Mouse (Mus musculus): ENCODE data around the gene Mapkapk3.

The Mapkapk3 gene

DNA sequence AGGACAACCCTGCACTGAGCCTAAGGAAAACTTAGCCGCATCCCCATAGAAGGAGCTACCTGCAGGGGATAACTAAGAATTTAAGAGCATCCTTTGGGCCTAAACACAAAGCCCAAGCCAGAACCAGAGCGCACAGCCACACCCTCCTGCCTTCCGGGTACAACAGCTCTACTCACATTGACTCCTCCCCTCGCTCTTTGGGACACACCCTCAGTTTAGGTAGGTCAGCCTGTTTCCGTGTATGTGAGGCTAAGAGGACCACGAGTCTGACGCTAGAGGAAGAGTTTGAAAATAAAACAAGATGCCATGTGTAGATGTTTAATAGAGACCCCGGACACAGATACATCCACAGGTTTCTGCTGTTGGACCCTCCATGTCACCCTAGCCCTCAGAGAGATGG is 966 bp downstream of the Mapkapk3 start:
- no peak for DNase-seq (ENCODE audit: low spot score)

DNA sequence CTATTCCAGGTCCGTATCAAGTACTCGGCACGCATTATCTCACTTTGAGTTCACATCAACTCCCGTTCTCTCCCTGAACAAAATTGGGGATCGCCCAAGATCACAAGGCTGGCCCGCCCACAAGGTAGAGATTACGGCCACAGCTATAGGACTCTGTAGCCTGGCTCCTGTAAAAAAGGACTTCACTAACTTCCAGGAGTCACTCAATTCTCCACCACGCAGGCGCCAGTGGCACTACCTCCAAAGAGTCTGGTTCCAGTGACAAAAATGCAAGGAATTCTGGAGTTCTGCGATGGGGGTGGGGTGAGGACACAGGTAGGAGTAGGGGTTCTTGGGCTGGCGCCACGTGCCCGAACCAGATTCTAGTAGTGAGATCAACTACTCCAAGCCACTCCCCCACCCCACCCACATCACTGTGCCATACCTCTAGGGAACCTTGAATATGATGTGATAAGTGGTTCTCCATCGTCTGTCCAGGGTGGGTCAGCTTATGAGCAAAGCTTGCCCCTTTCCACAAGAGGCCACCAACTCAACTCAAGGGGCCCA is 1.5 kb downstream of the Mapkapk3 start:
- DNase-seq (ENCODE audit: low spot score) = no peak

DNA sequence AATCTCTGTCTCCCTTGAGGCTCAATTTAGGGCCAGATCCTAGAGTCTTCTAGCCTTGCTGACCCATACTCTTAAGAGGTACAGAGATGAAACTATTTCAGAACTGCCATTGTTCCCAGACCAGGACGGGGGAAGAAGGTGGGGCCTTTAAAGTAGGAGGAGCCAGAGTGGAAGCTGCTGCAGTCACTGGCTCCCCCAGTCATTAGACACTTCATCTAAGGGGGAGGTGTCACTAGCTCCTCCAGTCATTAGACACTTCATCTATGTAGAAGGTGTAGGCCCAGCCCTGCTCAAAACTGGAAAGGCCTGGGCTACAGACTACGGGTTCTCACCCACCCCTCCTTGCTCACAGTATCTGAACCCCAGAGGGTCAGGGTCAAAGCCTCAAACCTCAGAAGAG is 2.4 kb downstream of the Mapkapk3 start:
- no peak for DNase-seq (ENCODE audit: low spot score)

DNA sequence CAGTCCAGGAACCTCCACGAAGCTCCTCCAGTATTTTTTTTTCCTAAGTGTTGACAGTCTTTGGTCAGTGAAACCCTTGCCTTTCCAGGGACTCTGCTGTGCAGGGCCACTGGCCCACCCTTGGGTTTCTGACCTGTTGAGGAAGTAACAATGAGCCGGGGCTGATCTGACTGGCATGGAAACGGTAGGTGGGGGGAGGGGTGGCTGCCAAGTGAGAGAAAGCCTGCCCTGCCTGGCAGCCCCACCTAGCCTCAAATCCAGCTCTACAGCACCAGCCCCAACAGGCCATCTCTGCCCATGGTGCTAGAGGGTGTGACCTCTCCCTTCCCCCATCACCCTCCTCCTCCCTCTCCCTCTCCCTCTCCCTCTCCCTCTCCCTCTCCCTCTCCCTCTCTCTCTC is 4.7 kb downstream of the Mapkapk3 start:
- DNase-seq (ENCODE audit: low spot score) = no peak

DNA sequence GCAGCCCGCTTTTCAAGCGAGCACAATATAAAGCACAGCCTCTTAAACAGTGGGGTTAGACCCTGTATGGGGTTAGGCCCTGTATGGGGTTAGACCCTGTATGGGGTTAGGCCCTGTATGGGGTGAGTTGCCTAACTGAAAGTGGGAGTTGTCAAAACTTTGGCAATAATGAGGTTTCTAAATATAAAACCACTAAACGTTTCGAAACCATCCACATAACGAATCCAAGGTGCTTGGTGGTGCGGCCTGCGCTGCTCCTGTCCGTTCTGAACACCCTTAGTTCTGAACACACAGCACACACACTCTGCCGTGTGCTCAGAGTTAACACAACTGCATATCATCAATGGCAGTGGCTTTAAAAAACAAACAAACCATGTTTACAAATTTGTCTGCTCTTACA is 6.7 kb downstream of the Mapkapk3 start:
- no peak for DNase-seq (ENCODE audit: low spot score)

DNA sequence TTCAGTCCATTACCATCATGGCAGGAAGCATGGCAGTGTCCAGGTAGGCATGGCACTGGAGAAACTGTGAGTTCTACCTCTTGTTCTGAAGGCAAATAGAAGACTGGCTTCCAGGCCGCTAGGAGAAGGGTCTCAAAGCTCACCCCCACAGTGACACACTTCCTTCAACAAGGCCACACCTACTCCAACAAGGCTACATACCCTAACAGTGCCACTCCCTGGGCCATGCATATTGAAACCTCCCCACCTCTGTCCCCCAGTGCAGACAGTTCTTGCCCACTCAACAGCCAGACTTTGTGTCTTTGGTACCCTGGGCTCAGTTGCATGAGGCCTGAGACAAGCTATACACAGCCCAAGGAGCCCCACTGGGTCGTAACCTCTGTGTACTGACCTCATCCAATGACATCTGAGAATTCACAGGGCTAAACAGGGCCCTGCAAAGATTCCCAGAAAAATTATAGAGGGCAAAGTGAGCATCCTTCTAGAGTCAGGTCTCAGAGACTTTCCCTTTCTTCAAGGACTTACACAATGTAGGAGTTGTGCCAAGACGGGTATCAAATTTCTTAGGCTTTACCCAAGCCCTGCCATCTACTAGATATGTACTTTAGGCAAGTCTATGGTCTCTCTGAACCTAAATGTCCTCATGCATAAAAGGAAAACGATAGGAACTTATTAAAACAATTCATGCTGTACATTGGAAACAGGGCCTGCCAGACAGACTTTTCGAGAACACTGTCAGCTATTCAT is 8.3 kb downstream of the Mapkapk3 start:
- DNase-seq (ENCODE audit: low spot score) = no peak

DNA sequence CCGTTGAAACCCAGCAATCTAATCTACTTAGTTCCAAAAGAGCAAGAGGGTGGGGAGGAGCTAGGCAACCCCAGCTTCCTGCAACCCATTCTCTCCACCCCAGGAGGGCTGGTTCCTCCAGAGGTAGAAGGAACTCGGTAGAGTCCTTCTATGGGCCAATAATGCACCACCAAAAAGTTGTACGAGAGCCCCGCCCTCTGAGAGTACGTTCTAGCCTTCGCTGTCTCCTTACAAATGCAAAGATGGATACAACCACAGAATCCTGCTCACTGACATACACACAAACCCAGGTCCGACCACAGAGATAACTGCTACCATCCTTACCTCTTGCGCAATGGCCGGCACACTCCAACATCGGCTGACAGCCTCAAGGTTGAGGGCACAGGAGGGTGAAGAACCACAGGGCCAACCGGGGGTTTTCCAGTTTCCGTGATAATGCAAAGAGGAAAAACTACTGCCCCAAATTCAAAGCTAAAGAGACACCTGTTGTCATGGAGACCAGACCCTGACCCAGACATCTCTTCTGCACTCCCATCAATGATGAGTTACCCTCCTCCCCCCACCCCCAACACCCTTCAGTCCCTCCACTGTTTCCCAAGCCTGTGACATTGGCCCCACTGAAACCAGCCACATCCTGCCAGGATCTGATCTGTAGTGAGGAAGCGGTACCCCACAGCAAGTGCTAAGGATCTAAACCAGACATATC is 9.2 kb downstream of the Mapkapk3 start:
- DNase-seq (ENCODE audit: low spot score) = no peak

DNA sequence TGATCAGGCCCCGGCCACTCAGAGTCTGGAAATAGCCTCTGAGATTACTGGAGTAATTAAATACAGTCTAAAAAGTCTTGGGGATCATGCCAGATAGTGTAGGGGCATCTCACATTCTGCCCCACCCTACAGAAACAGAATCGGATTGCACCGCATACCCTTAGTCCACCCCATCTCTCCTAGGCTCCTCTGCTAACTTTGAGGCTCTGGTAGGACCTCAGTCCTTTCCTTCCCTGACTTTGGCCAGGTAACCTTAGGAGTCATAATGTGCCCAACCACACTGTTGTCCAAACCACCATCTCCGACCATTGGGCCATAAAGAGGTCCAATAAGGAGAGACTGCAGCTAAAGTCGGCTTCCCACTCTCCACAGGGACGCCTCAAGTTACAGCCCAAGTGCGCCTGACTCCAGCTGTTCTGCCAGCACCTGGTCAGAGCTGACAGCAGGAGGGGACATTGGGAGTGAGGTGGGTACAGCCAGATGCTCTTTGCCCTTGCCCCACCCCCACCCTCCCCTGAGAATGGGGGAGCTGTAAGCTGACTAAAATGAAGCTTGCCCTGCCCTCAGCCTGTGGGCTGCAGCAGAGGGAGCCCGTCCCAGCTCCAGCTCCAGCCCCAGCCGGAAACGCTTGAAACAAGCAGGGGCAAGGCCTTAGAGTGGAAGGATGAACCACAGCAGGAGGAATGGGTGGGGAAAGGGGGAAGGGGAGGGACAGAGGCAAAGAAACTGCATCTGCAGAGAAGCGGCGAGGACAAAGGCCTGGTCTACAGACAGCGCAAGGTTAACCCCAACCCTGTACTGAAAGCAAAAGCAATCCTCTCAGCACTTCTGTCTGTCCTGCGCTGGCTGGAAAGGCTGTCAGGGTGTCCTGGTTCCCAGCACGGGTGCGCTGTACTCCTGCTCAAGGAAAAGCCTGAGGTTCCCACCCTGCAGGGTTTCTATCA is 10.0 kb downstream of the Mapkapk3 start:
- DNase-seq (ENCODE audit: low spot score) = no peak

DNA sequence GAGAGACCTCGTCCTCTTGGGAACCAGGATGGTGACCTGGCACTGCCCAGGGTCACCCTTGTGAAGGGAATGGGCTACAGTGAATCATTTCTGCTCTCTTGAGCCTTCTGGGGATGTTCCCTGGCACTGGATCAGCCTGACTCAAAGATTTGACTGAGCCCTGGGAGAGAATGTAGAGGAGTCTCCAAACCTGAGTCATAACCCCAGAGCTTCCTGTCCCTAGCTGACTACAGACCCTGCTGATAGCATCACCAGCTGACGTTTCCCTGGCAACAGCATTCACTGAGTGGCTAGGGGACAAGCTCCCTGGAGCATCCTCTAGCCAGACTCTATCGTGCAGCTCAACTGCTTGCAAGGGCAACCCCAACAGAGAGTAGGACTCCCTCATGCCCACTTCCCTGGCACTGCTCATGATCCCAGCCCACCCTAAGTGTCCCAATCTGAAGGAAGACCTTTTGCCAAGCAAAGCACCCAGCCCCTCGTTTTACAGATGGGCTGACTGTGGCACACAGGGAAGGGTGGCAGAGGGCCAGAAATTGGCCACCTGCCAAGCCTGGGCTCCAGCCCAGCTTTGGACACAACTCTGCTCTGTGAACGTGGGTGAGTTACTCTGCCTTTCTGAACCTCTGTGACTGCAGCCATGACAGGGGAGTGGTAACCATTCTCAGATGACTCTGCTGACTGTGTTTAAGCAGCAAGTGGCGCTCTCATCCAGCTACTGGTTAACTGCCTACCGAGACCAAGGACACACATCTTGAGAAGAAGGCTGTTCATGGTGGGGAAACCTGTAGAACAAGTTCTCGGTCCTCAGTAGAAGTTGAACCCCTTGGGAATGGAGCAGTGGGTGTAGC is 10.9 kb downstream of the Mapkapk3 start:
- no peak for DNase-seq (ENCODE audit: low spot score)

DNA sequence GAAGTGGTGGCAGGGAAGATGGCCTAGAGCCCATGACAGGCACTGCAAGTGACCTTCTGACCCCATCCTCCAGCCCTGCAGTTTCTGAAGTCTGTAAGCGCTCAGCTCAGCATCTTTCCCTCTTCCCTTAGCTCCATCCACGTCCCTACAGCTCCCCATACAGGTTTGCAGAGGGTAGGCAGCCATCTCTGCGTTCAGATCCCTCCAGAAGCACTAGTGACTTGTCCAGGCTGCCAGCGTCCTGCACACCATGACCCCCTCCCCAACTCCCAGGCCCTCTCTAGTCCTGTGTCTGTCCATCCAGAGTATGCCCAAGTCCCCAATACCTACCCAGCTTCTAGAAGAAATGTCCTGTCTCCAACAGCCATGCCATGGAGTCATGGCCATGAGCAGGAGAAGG is 11.6 kb downstream of the Mapkapk3 start:
- no peak for DNase-seq (ENCODE audit: low spot score)

DNA sequence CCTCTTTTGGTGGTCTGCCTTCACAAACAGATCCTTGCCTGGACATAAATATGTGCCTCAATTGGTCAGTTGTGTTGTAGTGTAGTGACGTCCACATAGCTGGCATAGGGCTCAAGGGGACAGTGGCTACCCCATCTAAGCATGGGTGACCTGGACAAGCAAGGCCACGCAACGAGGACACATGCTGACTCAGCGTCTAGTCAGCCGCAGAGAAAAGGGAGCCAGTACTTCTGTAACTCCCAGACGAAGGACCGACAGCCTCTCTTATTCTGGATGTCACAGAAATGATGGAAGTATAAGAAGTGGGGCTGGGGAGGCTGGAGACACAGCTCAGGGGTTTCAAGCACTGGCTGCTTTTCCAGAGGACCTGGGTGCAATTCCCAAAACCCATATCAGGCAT is 12.1 kb downstream of the Mapkapk3 start:
- DNase-seq (ENCODE audit: low spot score) = no peak

DNA sequence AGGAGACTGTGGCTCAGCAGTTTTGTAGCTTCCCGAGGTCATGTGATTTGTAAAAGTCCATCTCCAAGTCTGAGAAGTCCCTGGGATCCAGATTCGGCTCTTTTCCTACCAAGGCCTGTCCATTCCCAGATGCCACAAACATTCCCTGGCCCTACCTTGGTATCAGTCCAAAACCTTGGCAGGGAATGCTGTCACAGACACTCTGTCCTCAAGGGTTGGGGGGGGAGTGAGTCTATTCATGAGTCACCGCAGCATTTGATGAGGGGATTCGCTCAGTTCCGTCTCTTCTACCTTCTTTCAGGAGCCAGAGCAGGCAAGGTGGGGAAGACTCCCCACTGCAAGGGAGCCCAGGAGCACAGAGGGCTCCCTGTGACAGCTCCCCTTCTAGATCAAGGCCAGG is 14.0 kb downstream of the Mapkapk3 start:
- no peak for DNase-seq (ENCODE audit: low spot score)

DNA sequence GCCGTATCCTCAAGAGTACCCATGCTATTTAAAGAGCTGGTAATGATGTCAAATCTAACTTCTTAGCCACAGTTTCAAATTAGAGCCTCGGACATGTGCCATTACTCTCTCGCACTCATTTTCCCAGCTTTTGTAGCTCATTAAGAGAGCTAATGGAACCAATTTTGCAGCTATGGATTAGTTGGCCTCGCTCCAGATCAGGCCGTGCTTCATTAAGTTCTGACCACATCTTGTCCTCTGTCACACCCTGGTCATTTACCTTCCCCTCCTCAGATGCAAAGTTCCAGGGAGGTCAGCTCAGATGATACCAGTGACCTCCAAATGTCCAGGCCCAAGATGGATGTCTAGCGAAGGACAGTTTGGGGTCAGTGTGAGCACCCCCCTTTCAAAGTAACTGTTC is 14.9 kb downstream of the Mapkapk3 start:
- DNase-seq (ENCODE audit: low spot score) = no peak

DNA sequence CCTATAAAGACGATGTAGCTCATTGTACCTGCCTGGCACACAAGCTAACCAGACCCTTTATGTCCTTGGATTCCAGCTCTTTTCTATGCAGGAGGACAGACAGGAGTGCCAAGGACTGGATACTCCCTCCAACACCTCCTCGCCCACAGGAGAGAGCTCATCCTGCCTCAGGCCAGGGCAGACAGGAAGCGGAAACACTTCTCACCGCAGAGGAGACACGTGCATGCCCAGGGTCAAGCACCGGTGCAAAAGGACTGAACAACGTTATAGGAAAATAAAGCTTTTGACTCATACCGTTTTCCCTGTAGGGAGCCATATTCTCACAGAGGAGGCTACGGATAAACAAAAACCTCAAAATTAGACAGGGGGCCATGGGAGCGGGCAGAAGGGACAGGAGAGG is 16.5 kb downstream of the Mapkapk3 start:
- DNase-seq (ENCODE audit: low spot score) = no peak

DNA sequence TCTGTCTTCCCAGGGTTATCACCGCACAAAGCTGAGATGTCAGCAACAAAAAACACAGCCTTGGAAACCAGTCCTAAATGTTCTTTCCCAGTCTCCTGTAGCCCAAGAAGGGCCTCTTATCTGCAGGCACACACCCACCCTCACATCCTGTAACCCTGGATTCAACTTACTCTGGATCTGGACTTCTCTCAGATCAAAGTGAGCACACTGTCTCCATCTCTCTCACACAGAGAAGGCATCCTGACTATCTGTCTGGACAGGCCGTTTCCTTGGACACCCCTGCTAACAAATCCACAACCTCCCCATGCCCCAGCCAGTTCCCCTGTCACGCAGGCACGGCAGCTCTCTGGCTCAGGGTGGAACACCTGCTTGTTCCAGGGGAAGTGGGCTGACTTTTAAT is 17.4 kb downstream of the Mapkapk3 start:
- no peak for DNase-seq (ENCODE audit: low spot score)

DNA sequence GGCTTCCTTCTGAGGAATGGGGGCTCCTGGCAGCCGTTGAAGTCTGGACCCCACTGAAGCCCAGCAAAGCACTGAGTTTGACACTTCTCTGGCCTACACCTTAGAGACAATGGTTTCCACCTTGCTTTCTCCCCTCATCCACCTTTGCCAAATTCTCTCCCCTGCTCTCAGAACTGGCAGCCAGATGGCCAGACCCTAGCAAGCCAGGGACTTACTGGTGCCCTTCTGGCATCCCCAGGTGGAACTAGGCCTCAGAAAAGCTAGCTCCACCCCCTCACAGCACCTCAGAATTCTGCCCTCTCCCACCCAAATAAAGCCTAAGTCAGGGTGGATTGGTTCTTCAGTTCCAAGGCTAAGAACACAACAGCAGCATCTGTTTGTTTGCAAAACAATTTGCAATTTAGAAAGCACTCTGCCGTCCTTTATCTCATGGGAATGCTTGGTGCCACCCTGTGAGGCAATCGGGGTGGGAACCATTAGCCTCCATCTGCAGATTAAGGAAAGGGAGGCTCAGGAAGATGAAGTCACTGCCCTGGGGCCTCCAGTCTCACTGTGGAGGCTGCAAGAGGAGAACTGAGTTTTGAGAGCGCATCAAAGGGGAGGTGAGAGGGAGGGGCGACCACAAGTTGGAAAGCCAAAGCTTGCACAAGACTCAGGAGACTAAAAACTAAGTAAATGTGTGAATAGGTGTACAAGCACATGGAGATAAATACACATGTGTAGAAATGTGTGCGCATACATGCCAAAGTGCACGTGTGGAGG is 18.3 kb downstream of the Mapkapk3 start:
- DNase-seq (ENCODE audit: low spot score) = no peak

DNA sequence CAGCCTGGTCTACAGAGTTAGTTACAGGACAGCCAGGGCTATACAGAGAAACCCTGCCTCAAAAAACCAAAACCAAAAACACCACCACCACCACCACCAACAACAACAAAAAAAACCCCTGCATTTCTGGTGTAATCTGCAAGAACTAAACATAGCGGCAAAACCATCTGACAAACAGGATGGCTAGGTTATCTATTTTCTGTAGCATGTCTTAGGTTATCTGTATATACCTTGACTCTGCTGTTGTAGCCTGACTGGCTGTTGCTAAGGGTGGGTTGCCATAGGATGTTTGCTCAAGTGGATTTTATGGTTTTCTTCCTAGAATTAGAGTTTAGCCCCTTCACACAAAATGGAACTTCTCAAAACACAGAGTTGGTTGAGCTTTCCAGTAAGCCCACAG is 19.9 kb downstream of the Mapkapk3 start:
- no peak for DNase-seq (ENCODE audit: low spot score)

DNA sequence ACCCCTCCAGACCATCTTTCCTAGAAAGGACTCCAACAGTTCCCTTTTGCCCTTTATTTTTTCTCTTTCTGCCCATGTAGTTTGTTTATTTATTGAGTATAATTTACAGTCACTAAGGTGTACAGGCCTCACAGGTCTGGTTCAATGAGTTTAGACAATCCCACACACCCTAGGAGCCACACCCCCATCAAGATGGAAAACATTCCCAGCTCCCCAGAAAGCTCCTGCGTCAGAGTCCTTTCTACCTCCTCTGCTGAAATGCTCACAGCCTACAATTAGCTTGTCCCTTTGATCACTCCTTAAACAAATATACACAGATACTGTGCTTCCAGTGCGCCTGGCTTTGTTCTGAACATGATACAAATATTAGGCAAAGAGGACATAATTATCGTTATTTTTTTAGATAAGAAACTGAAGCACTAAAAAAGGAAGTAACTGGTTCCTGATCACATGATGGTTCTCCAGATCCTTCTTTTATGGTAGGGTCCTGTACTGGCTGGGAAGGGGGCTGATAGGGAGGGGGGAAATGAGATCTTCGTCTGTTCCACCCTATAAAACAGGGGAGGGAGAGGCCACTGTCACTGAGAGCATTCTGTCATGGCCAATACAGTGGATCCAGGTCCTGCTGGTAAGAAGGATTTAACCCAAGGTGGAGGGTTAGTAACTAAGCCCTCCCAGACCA is 21.8 kb downstream of the Mapkapk3 start:
- DNase-seq (ENCODE audit: low spot score) = no peak

DNA sequence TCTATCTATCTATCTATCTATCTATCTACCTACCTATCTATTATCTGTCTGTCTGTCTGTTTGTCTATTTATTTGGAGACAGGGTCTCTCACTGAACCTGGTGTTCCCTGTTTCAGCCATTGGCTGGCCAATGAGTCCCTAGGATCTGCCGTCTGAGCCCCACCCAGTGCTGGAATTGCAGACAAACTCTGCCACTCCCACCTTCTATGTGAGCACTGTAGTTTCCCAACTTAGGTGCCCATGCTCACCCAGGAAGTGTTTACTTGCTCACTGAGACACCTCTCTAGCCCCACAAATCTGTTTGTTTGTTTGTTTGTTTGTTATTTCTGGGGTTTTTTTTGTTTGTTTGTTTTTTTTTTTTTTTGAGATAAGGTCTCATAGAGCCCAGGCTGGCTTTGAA is 22.6 kb downstream of the Mapkapk3 start:
- no peak for DNase-seq (ENCODE audit: low spot score)

DNA sequence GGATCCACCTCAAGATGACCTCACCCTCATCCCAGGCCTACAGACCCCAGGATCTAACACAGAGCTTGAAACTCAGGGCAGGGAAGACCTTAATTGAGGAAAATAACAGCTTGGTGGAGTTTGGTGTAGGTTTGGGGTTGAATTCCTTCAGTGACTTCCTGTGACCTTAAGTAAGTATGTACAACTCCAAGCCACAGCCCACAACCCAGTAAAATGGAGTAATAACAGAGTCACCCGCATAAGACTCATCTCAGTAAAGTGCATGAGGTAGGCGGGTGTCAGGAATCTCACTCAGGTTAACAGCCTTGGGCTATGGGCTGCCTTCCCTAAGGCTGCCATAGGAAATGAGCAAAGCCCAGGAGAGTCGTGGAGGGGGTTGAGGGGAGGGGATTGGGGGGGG is 24.9 kb downstream of the Mapkapk3 start:
- DNase-seq (ENCODE audit: low spot score) = no peak
